9 mouse cellular contexts compared by ENCODE assay signal in the genomic region with DNA sequence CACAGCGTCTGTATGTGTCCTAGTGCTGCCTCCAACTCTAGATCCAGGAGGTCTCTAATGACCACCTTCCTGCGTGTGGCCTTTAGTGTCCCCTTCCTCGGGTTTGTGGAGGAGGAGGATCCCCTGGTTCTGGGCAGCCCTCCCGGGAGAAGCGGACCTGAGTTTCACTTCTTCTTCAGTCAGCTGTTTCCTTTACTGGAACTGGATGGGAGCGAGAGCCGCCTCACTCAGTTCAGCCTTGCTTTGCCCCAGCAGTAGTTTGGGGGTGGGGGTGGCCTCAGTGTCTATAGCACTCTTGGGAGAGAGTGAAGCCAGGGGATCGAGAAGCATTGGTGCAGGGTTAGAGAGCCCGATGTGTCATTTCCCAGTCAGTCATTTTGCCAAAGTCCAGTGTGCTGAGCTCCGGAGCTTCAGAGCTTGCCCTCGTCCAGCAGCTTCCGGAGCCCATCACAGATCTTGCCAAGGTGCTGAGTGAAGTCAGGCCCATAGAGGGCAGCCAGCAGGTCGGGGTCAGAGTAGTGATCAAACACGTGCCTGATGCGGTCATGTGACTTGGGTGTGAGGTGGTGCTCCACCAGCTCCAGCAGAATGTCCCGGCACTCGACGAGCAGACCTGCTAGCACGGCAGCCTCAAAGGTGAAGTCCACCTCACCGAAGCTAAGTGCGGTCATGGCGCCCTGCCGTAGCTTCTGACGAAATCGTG. TPM values are rescaled to one million over a fixed set of nuclear protein-coding genes. Genes with fewer than 3 reads are reported as not detected.
DNase-seq lines count a peak whose midpoint lies in the region; ATAC-seq and TF ChIP-seq lines count a peak whose summit lies in the region.
"Had no signal": no experiment of that assay in that cellular context is flagged by ENCODE, and none has a peak within 500 bp of the region (broad histone marks: within the 10 kb centered on the region; RNA-seq: fewer than 3 reads in every experiment).

No protein-coding gene starts in this region.

- H3K27ac ChIP-seq in gastrocnemius, adult 2 months: peak overlapping the region; percentile 71
- H3K27ac ChIP-seq in heart, embryonic 16.5 days (ENCODE audit: low read length): no peak overlapping the region
- peak overlapping the region; percentile 90 for H3K27ac ChIP-seq in macrophage
- H3K27ac ChIP-seq in midbrain, embryonic 14.5 days (replicated peaks; ENCODE audit: low read depth, low read length): no peak overlapping the region

- WGBS in heart, embryonic 16.5 days: 59% methylated on average over 25 of the region's 25 CpGs
- 43% methylated on average over 25 of the region's 25 CpGs for WGBS in macrophage (ENCODE audit: missing documents)
- WGBS in midbrain, embryonic 14.5 days: 75% methylated on average over 25 of the region's 25 CpGs

- H3K27me3 ChIP-seq in heart, embryonic 16.5 days (ENCODE audit: control insufficient read depth, insufficient read depth, low read length): no peaks in the 10 kb centered on the region
- no peaks in the 10 kb centered on the region for H3K27me3 ChIP-seq in midbrain, embryonic 14.5 days (ENCODE audit: control insufficient read depth, insufficient read depth, low read length)

- H3K4me3 ChIP-seq in gastrocnemius, adult 2 months: peak overlapping the region; percentile 47
- no peak overlapping the region for H3K4me3 ChIP-seq in heart, embryonic 16.5 days (ENCODE audit: low read length)
- H3K4me3 ChIP-seq in macrophage (ENCODE audit: inconsistent target): peak overlapping the region; percentile 71; the same call in 1 of the 2 replicates
- no peak overlapping the region for H3K4me3 ChIP-seq in midbrain, embryonic 14.5 days (replicated peaks; ENCODE audit: low read depth, low read length)

- ATAC-seq in heart, embryonic 16.5 days (replicated peaks; ENCODE audit: extremely low read depth, insufficient read depth, low FRiP score): no peak
- ATAC-seq in midbrain, embryonic 14.5 days (ENCODE audit: low FRiP score, low TSS enrichment): no peak

- peaks cover 9% of the 10 kb centered on the region for H3K4me1 ChIP-seq in heart, embryonic 16.5 days (ENCODE audit: control insufficient read depth, insufficient read depth, low read length)
- peaks cover 10% of the 10 kb centered on the region; the same call in 1 of the 2 replicates for H3K4me1 ChIP-seq in midbrain, embryonic 14.5 days (ENCODE audit: control insufficient read depth, insufficient read depth, low read length)

- intact Hi-C loops in gastrocnemius, adult 2 months (cut with DNase I): loop anchor here (5.0 kb wide), 1 partner anchor 123 kb away; no protein-coding TSS in a partner anchor

- H3K36me3 ChIP-seq in heart, embryonic 16.5 days (ENCODE audit: control insufficient read depth, insufficient read depth): peaks cover 4% of the 10 kb centered on the region; the same call in 1 of the 2 replicates
- no peaks in the 10 kb centered on the region; the same call in 1 of the 2 replicates for H3K36me3 ChIP-seq in macrophage (ENCODE audit: inconsistent target)
- peaks cover 24% of the 10 kb centered on the region for H3K36me3 ChIP-seq in midbrain, embryonic 14.5 days (ENCODE audit: control insufficient read depth, insufficient read depth, low read length)

- peak; percentile 55 for DNase-seq in gastrocnemius, adult 2 months
- DNase-seq in gastrocnemius, postnatal 10 days: no peak
- DNase-seq in lung, postnatal 36 days: peak; percentile 32
- no peak for DNase-seq in lung, postnatal 25 days (ENCODE audit: low spot score)
- no peak for DNase-seq in B cell, adult 2 months
- DNase-seq in midbrain, embryonic 14.5 days: no peak
- DNase-seq: gastrocnemius, postnatal 36 days had no signal

- no peak for TF ChIP-seq CTCF in gastrocnemius, adult 2 months (IDR thresholded peaks at IDR 0.05)

- no peak overlapping the region for H3K9ac ChIP-seq in heart, embryonic 16.5 days (ENCODE audit: low read length)
- no peak overlapping the region for H3K9ac ChIP-seq in midbrain, embryonic 14.5 days (replicated peaks; ENCODE audit: low read length)

- peak overlapping the region; percentile 3 for H3K4me2 ChIP-seq in heart, embryonic 16.5 days (ENCODE audit: low read depth, low read length)
- no peak overlapping the region for H3K4me2 ChIP-seq in midbrain, embryonic 14.5 days (ENCODE audit: low read length)

- H3K9me3 ChIP-seq in heart, embryonic 16.5 days (replicated peaks; ENCODE audit: control insufficient read depth, low read length): no peaks in the 10 kb centered on the region
- no peaks in the 10 kb centered on the region for H3K9me3 ChIP-seq in midbrain, embryonic 14.5 days (ENCODE audit: control insufficient read depth, low read length)

- peaks cover 50% of the 10 kb centered on the region for H3K79me2 ChIP-seq in macrophage (ENCODE audit: inconsistent target)

RNA-seq across cellular contexts. Expression of gene Tnfaip8l2, which starts 2.4 kb away (rescaled TPM):
- under 1 TPM; 0.42 to 0.87 TPM for total RNA-seq in gastrocnemius, adult 2 months (2021)
- total RNA-seq in gastrocnemius, postnatal 10 days (2021): 1 to 10 TPM; 1.8 to 2.3 TPM
- 3.9 and 4.4 TPM in 2 replicates for polyA plus RNA-seq in heart, embryonic 16.5 days (2015; fragmentation: Nextera tagmentation; extraction: Ambion mirVana)
- 10 to 100 TPM in 25 of 26 experiments, 1 to 10 TPM in 1; 8.2 to 59.4 (median 20.7) TPM for total RNA-seq in macrophage (2018; cell fraction: chromatin; rRNA removed)
- 100 to 1,000 TPM in 16 of 26 experiments, 10 to 100 TPM in 10; 31.6 to 166 (median 120) TPM for total RNA-seq in macrophage (2018; cell fraction: cytosol; rRNA removed)
- 10 to 100 TPM; 19.5 to 81.9 (median 34.4) TPM for total RNA-seq in macrophage (2018; cell fraction: nucleus; rRNA removed)
- 63.7 to 188 TPM (median 64.6 TPM) in 3 replicates for polyA plus RNA-seq in macrophage (2018)
- polyA plus RNA-seq in midbrain, embryonic 14.5 days (2014; fragmentation: Nextera tagmentation; extraction: Ambion mirVana): 0.92 and 3.4 TPM in 2 replicates

RNA-seq across cellular contexts. Expression of gene Lysmd1, which starts 5.8 kb away (rescaled TPM):
- 1 to 10 TPM; 6.7 to 7.2 TPM for total RNA-seq in gastrocnemius, adult 2 months (2021)
- total RNA-seq in gastrocnemius, postnatal 10 days (2021): 1 to 10 TPM; 6.0 to 6.7 TPM
- polyA plus RNA-seq in heart, embryonic 16.5 days (2015; fragmentation: Nextera tagmentation; extraction: Ambion mirVana): 9.7 and 11.3 TPM in 2 replicates
- total RNA-seq in macrophage (2018; cell fraction: chromatin; rRNA removed): 1 to 10 TPM in 18 of 26 experiments, under 1 TPM in 5, not detected in 3; 0.29 to 8.3 (median 2.8) TPM
- 1 to 10 TPM; 1.3 to 8.3 (median 6.0) TPM for total RNA-seq in macrophage (2018; cell fraction: cytosol; rRNA removed)
- 10 to 100 TPM in 4 of 26 experiments, 1 to 10 TPM in 21, under 1 TPM in 1; 0.76 to 12.4 (median 4.7) TPM for total RNA-seq in macrophage (2018; cell fraction: nucleus; rRNA removed)
- 3.6 to 5.0 TPM (median 5.0 TPM) in 3 replicates for polyA plus RNA-seq in macrophage (2018)
- polyA plus RNA-seq in midbrain, embryonic 14.5 days (2014; fragmentation: Nextera tagmentation; extraction: Ambion mirVana): 31.7 and 34.7 TPM in 2 replicates

RNA-seq across cellular contexts. Expression of gene Scnm1, which starts 5.9 kb away (rescaled TPM):
- 10 to 100 TPM; 33.2 to 40.7 TPM for total RNA-seq in gastrocnemius, adult 2 months (2021)
- 10 to 100 TPM; 35.5 to 40.8 TPM for total RNA-seq in gastrocnemius, postnatal 10 days (2021)
- 54.1 and 59.2 TPM in 2 replicates for polyA plus RNA-seq in heart, embryonic 16.5 days (2015; fragmentation: Nextera tagmentation; extraction: Ambion mirVana)
- 100 to 1,000 TPM in 2 of 26 experiments, 10 to 100 TPM in 24; 25.3 to 107 (median 69.8) TPM for total RNA-seq in macrophage (2018; cell fraction: chromatin; rRNA removed)
- 10 to 100 TPM; 16.7 to 49.0 (median 36.7) TPM for total RNA-seq in macrophage (2018; cell fraction: cytosol; rRNA removed)
- total RNA-seq in macrophage (2018; cell fraction: nucleus; rRNA removed): 100 to 1,000 TPM in 2 of 26 experiments, 10 to 100 TPM in 24; 33.6 to 120 (median 51.4) TPM
- 24.9 to 62.9 TPM (median 34.6 TPM) in 3 replicates for polyA plus RNA-seq in macrophage (2018)
- polyA plus RNA-seq in midbrain, embryonic 14.5 days (2014; fragmentation: Nextera tagmentation; extraction: Ambion mirVana): 86.6 and 102 TPM in 2 replicates

RNA-seq across cellular contexts. Expression of gene Tmod4, which starts 15.5 kb away (rescaled TPM):
- 100 to 1,000 TPM; 598 to 814 TPM for total RNA-seq in gastrocnemius, adult 2 months (2021)
- 100 to 1,000 TPM; 423 to 469 TPM for total RNA-seq in gastrocnemius, postnatal 10 days (2021)
- polyA plus RNA-seq in heart, embryonic 16.5 days (2015; fragmentation: Nextera tagmentation; extraction: Ambion mirVana): 1.9 TPM in 2 replicates
- 1 to 10 TPM in 8 of 26 experiments, under 1 TPM in 5, not detected in 13; 0.66 to 2.5 (median 1.2) TPM for total RNA-seq in macrophage (2018; cell fraction: chromatin; rRNA removed)
- total RNA-seq in macrophage (2018; cell fraction: cytosol; rRNA removed): under 1 TPM in 1 of 26 experiments, not detected in 25; 0.28 TPM
- 1 to 10 TPM in 6 of 26 experiments, under 1 TPM in 3, not detected in 17; 0.48 to 1.9 (median 1.1) TPM for total RNA-seq in macrophage (2018; cell fraction: nucleus; rRNA removed)
- not detected in 3 replicates for polyA plus RNA-seq in macrophage (2018)
- polyA plus RNA-seq in midbrain, embryonic 14.5 days (2014; fragmentation: Nextera tagmentation; extraction: Ambion mirVana): 0.47 and 0.49 TPM in 2 replicates

RNA-seq across cellular contexts. Expression of gene Sema6c, which starts 20.5 kb away (rescaled TPM):
- 100 to 1,000 TPM in 1 of 2 experiments, 10 to 100 TPM in 1; 83.4 to 105 TPM for total RNA-seq in gastrocnemius, adult 2 months (2021)
- total RNA-seq in gastrocnemius, postnatal 10 days (2021): 100 to 1,000 TPM; 103 to 123 TPM
- polyA plus RNA-seq in heart, embryonic 16.5 days (2015; fragmentation: Nextera tagmentation; extraction: Ambion mirVana): 1.5 and 2.7 TPM in 2 replicates
- 1 to 10 TPM in 16 of 26 experiments, under 1 TPM in 9, not detected in 1; 0.29 to 5.5 (median 1.4) TPM for total RNA-seq in macrophage (2018; cell fraction: chromatin; rRNA removed)
- 1 to 10 TPM in 1 of 26 experiments, under 1 TPM in 25; 0.07 to 1.1 (median 0.33) TPM for total RNA-seq in macrophage (2018; cell fraction: cytosol; rRNA removed)
- 1 to 10 TPM in 7 of 26 experiments, under 1 TPM in 19; 0.17 to 4.9 (median 0.61) TPM for total RNA-seq in macrophage (2018; cell fraction: nucleus; rRNA removed)
- 0.09 to 0.48 TPM in 2 of 3 replicates, not detected in the other for polyA plus RNA-seq in macrophage (2018)
- 39.0 and 44.4 TPM in 2 replicates for polyA plus RNA-seq in midbrain, embryonic 14.5 days (2014; fragmentation: Nextera tagmentation; extraction: Ambion mirVana)

Comparison
In these comparisons a context has a peak if more than half of its experiments do, and no peak if none do; other contexts are left out.
1. DNase-seq: peak in gastrocnemius, adult 2 months (single experiment) and lung, postnatal 36 days (single experiment); none in gastrocnemius, postnatal 10 days (single experiment), lung, postnatal 25 days (single experiment), B cell, adult 2 months (0 of 2) and midbrain, embryonic 14.5 days (single experiment).
2. H3K27ac ChIP-seq: peak in gastrocnemius, adult 2 months (single experiment) and macrophage (single experiment); none in heart, embryonic 16.5 days (single experiment) and midbrain, embryonic 14.5 days (single experiment).
3. H3K4me3 ChIP-seq: peak in gastrocnemius, adult 2 months (single experiment) and macrophage (single experiment); none in heart, embryonic 16.5 days (single experiment) and midbrain, embryonic 14.5 days (single experiment).
4. RNA of gene Tnfaip8l2, which starts 2.4 kb away (polyA plus RNA-seq): 63.7 to 188 TPM in macrophage; 3.9 to 4.4 TPM in heart, embryonic 16.5 days and 0.92 to 3.4 TPM in midbrain, embryonic 14.5 days; every median in the first group is over 10 times any median in the second.